Mouse (Mus musculus) urinary bladder, postnatal 10 days (tissue): Measurements from ENCODE around the gene Ccr7.

ENCODE experiments used
- DNase-seq: peaks from one replicate; pipeline ENCODE4 v3.0.0; 2022; ENCODE audit warnings: low spot score

Gene Ccr7

DNA sequence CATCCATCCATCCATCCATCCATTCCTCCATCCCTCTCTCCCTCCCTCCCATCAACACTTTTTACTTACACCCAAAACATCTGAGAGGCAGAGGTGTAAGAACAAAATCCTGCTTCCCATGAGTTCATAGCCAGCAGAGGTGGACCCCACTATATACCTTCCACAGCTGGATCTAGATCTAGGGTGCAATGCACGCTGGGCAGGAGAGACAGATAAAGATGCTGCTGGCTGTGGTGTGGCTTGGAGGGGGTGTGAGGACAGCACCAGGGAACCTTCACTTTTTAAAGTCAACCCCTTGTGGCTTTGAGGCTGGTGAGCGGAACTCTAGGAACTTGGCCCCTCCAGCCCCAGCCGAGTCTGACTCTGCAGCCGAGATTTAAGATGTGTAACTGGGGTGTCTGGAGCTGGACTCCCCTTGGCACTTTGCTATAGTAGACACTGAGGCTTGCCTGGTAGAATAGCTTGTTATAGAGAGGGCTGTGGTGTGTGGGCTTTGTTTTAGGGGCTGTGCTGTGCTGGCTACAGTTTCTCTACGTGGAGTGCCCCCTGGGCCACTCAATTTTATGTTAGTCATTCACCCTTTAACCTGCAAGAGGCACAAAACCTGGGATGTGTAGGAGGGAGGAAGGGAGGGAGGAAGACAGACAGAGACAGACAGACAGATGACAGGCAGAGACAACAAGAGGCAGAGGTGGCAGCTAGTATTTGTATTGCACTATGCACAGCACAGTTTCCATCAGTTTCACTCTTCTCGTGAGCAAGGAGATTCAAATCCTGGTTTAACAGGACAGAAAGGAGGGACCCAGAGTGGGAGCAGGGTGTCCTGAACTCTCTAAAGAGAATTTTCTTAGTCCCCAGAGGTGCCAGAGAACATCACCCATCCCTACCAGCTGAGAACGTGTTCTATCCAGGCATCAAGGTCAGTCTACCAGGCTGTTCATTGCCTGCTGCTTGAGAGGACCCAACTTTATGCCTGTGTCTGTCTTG is 817 bp downstream of the Ccr7 start:
- DNase-seq: no peak

GRCm38 (mm10) chr11:99152323-99153144 is 2.3 kb downstream of the Ccr7 start:
- no peak for DNase-seq

GRCm38 (mm10) chr11:99151333-99151930 is 3.4 kb downstream of the Ccr7 start:
- DNase-seq: no peak

DNA sequence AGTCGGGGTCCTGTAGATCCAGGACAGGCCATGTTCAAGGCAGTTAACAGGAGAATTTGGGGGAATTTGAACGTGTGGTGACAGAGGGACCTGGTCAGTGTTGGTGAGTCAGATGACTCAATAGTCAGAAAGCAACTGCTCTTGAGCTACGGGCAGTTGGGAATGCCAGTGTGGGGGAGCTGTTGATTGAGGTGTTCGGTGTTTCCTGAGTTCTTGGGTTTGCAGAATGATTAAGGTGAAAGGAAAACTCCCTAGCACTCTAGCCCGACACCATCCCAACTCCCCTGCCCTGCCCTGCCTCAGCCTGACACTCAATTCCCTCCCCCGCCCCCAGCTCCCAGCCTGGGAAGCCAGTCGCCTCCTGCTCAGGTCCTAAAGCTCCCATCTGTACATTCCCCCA is 4.0 kb downstream of the Ccr7 start:
- no peak for DNase-seq

- peak; percentile 37 for DNase-seq
Measured at GRCm38 (mm10) chr11:99149898-99150757, 4.7 kb downstream of the Ccr7 start.

DNA sequence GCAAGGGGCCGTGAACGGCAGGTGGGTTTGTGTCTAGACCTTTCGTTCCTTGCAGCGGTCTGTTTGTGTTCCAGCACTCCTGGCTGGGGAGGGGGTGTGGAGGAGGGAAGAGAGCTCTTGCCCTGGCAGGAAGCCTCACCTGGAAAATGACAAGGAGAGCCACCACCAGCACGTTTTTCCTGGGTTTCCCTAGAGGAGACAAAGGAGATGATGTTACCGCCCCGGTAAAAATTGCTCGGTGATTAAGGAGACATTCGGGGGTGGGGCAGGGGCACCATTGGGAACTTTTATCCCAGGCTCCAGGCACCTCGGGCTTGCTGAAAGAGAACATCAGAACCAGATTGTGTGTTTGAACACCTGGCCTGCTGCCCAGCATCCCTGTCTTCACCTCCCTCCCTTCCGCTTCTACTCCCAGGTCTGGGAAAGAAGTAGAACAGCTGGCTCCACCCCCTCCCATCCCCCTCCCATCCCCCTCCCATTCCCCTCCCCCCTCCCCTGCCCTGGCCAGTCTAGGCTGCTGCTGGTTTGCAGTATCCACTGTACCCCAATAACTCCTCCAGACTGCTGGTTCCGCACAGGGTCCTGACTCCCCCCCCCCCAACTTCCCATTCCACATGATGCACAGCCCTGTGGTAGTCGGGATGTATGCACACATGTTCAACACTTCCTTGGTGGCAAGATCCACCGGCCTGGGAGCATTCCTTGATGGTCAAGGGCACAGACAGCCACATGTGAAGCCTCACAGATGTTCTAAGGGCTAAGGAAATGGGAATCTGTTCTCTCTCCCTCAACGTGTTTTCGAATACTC is 5.8 kb downstream of the Ccr7 start:
- DNase-seq: no peak

- no peak for DNase-seq
Measured at GRCm38 (mm10) chr11:99148400-99148799, 6.5 kb downstream of the Ccr7 start.

DNA sequence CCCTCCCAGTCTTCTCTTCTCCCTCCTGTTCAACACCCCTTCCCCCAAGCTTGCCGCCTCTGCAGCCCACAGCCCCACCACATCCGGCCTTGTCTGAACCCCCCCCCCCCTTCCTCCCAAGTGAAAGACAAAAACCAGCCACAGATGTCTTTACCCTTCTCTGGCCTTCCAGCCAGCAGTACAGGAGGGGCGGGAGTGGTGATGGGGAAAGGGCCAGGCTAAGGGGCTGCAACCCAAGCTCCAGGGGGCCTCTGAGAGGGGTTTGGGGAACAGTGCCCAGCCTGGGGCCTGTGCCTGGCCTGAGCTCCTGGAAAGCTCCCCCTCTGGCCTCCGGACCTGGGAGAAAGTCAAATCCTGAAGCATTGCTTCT is 7.0 kb downstream of the Ccr7 start:
- no peak for DNase-seq

DNA sequence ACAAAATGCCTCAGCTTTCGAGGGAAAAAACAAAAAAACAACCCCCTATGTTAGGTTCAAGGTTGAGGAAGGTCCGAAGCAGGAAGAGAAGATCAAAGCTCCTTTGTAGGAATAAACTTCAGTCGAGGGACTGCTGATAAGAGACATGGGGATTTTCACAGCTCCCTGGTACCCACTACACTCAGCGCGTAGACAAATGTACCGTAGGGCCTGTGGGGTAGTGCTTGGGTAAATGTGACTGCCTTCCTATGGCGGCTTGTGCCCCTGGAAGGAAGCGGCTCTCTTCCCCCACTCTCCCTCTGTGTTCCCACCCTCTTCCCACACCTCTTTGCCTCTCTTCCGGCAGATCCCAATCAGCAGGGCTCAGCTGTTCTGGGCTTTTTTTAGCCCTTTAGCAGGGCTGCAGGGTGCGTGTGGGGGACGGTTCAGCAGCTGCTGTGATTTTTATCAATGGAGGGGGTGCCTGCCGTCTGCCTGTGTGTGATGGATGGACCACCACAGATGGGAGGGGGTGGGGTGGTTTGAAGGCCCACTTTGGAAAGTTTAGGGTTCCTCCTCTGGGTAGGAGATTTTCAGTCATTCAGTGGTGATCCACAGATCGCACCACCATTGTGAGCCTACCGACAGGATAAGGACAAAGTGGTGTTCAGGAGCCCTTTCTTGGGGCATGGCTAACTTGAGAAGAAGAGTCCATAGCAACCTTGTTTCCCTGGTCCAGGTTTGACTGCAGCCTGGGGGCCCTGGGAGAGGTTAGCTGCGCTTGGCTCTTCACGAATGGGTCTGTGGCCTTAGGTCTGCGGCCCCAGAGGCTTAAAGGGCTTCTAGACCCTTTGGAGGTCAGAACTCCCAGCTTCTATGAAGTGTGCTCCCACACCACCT is 7.6 kb downstream of the Ccr7 start:
- DNase-seq: no peak

DNA sequence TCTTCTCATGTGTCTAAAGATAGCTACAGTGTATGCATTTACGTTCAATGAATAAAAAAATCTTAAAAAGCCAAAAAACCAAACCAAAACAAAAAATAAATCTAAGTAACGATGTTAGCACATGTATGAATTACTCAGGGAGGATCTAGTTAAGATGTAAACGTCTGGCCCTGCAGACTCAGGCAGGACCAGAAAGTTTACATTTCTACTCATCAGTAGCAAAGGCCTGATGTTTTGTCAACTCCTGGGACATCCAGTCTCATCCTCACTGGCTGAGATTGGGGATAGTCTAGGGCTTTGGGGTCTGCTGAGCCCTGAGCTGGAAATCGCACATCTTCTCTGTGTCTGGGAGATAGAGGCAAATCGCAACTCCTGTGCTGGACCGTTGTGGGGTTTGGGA is 8.3 kb downstream of the Ccr7 start:
- DNase-seq: no peak

DNA sequence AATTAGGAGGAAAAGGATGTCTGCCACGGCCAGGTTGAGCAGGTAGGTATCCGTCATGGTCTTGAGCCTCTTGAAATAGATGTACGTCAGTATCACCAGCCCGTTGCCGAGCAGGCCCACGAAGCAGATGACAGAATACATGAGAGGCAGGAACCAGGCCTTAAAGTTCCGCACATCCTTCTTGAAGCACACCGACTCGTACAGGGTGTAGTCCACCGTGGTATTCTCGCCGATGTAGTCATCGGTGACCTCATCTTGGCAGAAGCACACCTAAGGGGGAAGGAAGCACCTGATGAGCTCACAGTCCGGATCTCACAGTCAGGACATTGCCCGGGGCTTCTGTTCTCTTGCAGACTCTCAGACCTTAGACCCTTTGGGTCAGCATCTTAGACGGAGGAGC is 9.1 kb downstream of the Ccr7 start:
- no peak for DNase-seq

- no peak for DNase-seq
Measured at GRCm38 (mm10) chr11:99144940-99145339, 9.9 kb downstream of the Ccr7 start.

- no peak for DNase-seq
Measured at GRCm38 (mm10) chr11:99144456-99144855, 10.4 kb downstream of the Ccr7 start.

GRCm38 (mm10) chr11:99143123-99144082 is 11.5 kb downstream of the Ccr7 start:
- DNase-seq: no peak

GRCm38 (mm10) chr11:99142493-99143095 is 12.3 kb downstream of the Ccr7 start:
- DNase-seq: no peak

- DNase-seq: no peak
Measured at GRCm38 (mm10) chr11:99142046-99142445, 12.8 kb downstream of the Ccr7 start.

DNA sequence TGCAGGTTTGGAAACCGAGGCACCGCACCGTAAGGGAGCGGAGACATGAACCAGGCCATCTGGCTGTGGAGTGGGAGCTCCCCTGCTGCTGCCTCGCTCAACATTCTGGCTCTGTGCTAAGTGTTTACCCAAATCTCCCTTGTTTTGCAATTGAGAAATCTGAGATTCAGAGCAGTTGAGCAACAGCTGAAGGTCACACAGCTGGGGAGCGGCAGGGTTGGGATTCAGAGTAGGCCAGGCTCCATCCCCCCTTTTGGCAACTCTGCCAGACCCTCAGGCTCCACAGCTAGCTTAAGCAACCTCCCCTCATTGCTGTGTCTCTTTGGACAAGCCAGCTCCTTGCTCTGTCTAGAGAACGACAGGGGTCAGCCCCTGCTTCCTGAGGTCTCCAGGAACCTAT is 13.3 kb downstream of the Ccr7 start:
- DNase-seq: no peak

DNA sequence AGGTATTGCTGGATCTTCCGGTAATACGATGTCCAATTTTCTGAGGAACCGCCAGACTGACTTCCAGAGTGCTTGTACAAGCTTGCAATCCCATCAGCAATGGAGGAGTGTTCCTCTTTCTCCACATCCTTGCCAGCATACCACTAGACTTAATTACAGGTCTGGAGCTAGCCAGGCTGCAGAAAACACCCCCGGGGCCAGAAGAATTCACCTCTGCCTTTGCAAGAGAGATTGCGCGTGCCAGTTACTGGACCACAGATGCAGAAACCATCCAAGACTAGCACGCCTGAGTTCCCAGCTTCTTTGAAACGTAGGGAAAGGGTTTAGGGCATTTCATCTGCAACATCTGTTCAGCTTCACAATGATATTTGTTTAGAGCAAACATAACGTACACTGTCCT is 15.9 kb downstream of the Ccr7 start:
- DNase-seq: no peak
